Mouse (Mus musculus) kidney, postnatal 0 days (tissue): ENCODE data around the gene Olfr613. TPM values are rescaled to one million over a fixed set of nuclear protein-coding genes. Genes with fewer than 3 reads are reported as not detected.
"Not testable (repeated sequence)": the region's sequence is repeated elsewhere in the genome, so short reads cannot be mapped to it uniquely, and the experiment has no call there.

Experiments
- ATAC-seq: fragments of 200-750 bp; cut with Nextera tagmentation; replicated peaks from 2 replicates; pipeline ENCODE4 v1.8.0; 2017; ENCODE audit warnings: low read depth, moderate number of reproducible peaks, moderate TSS enrichment, moderate library complexity; ENCODE audit not compliant: low FRiP score
- DNase-seq: peaks from one replicate; pipeline ENCODE4 v3.0.0-alpha.2; 2016; ENCODE audit warnings: low spot score
- H3K27ac ChIP-seq: fragments of 300-500 bp; sonication (generic); 2 replicates; pipeline ENCODE4 v1.5.1; 2014; ENCODE audit warnings: mild to moderate bottlenecking
- H3K27me3 ChIP-seq: fragments of 300-500 bp; sonication (generic); 2 replicates; pipeline ENCODE4 v1.6.1; 2014; ENCODE audit warnings: low read length, mixed read lengths; ENCODE audit not compliant: insufficient read depth
- H3K36me3 ChIP-seq: fragments of 300-500 bp; sonication (generic); 2 replicates; pipeline ENCODE4 v1.6.1; 2014; ENCODE audit warnings: low read length, mixed read lengths; ENCODE audit not compliant: insufficient read depth
- H3K4me1 ChIP-seq: fragments of 300-500 bp; sonication (generic); replicated peaks from 2 replicates; pipeline ENCODE4 v1.6.1; 2014; ENCODE audit warnings: antibody characterized with exemption, low read length, mixed read lengths; ENCODE audit not compliant: insufficient read depth
- H3K4me2 ChIP-seq: fragments of 300-500 bp; sonication (generic); 2 replicates; pipeline ENCODE4 v1.6.1; 2014; ENCODE audit warnings: mild to moderate bottlenecking, low read length, moderate library complexity, mixed read lengths
- H3K4me3 ChIP-seq: fragments of 300-500 bp; sonication (generic); replicated peaks from 2 replicates; pipeline ENCODE4 v1.5.1; 2014; ENCODE audit warnings: low read depth, low read length
- H3K9ac ChIP-seq: fragments of 300-500 bp; sonication (generic); 2 replicates; pipeline ENCODE4 v1.6.1; 2014; ENCODE audit warnings: low read depth, low read length
- H3K9me3 ChIP-seq: fragments of 300-500 bp; sonication (generic); replicated peaks from 2 replicates; pipeline ENCODE4 v1.6.1; 2016; ENCODE audit warnings: low read length, inconsistent platforms, mixed read lengths
- CTCF ChIP-seq: IDR thresholded peaks from 2 replicates; pipeline ENCODE4 v1.5.1; 2016; ENCODE audit warnings: antibody characterized with exemption, low read depth, mild to moderate bottlenecking, moderate library complexity
- WGBS: fragments of 180-500 bp; shearing (Covaris S2); extraction: QIAGEN DNeasy Blood & Tissue Kit; methylation state at CpG from one replicate; pipeline ENCODE4 v1.1.7; 2014; 5-methylcytosine and 5-hydroxymethylcytosine counted together
- polyA plus RNA-seq: library from polyadenylated mRNA; unstranded; fragments of >200 nt; fragmentation: Nextera tagmentation; extraction: Ambion mirVana; gene quantifications from 2 replicates; pipeline ENCODE4 v1.2.1, GENCODE M21; 2015

The Olfr613 gene
- not detected in 2 replicates for polyA plus RNA-seq

- DNase-seq, result no peak
- Histone ChIP-seq H3K36me3 (no peaks in the 10 kb centered on the region), H3K27ac (no peak within 1 kb of the TSS), H3K27me3 (no peaks in the 10 kb centered on the region), H3K9ac (no peak within 1 kb of the TSS), H3K4me3 (no peak within 1 kb of the TSS), H3K4me1 (no peaks in the 10 kb centered on the region), H3K9me3 (no peaks in the 10 kb centered on the region), H3K4me2 (no peak within 1 kb of the TSS)
- TF ChIP-seq CTCF, result no peak
- ATAC-seq, result no peak
- 73% methylated on average over 2 of the region's 2 CpGs for WGBS
Observed at GRCm38 (mm10) chr7:103547774-103548173, at the start of gene Olfr613. Olfr613 (plus strand) TSS chr7:103548074.

- no peaks in the 10 kb centered on the region for H3K27me3 ChIP-seq
- H3K9ac ChIP-seq, result no peak within 1 kb of the TSS
- no peak for TF ChIP-seq CTCF
- 85% methylated on average over 2 of the region's 2 CpGs for WGBS
- no peaks in the 10 kb centered on the region for H3K9me3 ChIP-seq
- ATAC-seq (no peak), DNase-seq (no peak)
- no peaks in the 10 kb centered on the region for H3K36me3 ChIP-seq
- no peak within 1 kb of the TSS for H3K4me3 ChIP-seq
- no peak within 1 kb of the TSS for H3K4me2 ChIP-seq
- H3K4me1 ChIP-seq, result no peaks in the 10 kb centered on the region
- H3K27ac ChIP-seq, result no peak within 1 kb of the TSS
Observed at GRCm38 (mm10) chr7:103512022-103512421, 35.9 kb upstream of the Olfr613 start, which contains the start of gene Olfr610. Olfr610 (minus strand) TSS chr7:103512122.

- not testable (repeated sequence) for H3K27ac ChIP-seq, ATAC-seq, H3K9ac ChIP-seq, H3K9me3 ChIP-seq, H3K4me2 ChIP-seq, H3K36me3 ChIP-seq, H3K27me3 ChIP-seq, DNase-seq, H3K4me3 ChIP-seq, H3K4me1 ChIP-seq
- WGBS, result 63% methylated on average over 1 of the region's 1 CpGs
Observed at GRCm38 (mm10) chr7:103520746-103521145, 27.1 kb upstream of the Olfr613 start, which contains the start of gene Olfr611. Olfr611 (minus strand) TSS chr7:103520846.

- not testable (repeated sequence) for H3K4me3 ChIP-seq, H3K9ac ChIP-seq, H3K4me1 ChIP-seq, H3K4me2 ChIP-seq, H3K36me3 ChIP-seq, ATAC-seq, H3K27ac ChIP-seq, H3K27me3 ChIP-seq, H3K9me3 ChIP-seq, DNase-seq
- 85% methylated on average over 2 of the region's 2 CpGs for WGBS
Observed at GRCm38 (mm10) chr7:103542617-103543016, 5.3 kb upstream of the Olfr613 start, which contains the start of gene Olfr612. Olfr612 (minus strand) TSS chr7:103542717.

GRCm38 (mm10) chr7:103555779-103556178 is 7.9 kb downstream of the Olfr613 start, which contains the start of gene Olfr615:
Olfr615 (plus strand) TSS chr7:103556079.
- TF ChIP-seq CTCF, result no peak
- Histone ChIP-seq H3K9ac (no peak within 1 kb of the TSS), H3K27me3 (no peaks in the 10 kb centered on the region), H3K36me3 (no peaks in the 10 kb centered on the region), H3K4me1 (no peaks in the 10 kb centered on the region), H3K27ac (no peak within 1 kb of the TSS), H3K4me3 (no peak within 1 kb of the TSS), H3K9me3 (no peaks in the 10 kb centered on the region), H3K4me2 (no peak within 1 kb of the TSS)
- DNase-seq (no peak), ATAC-seq (no peak)
- 86% methylated on average over 2 of the region's 2 CpGs for WGBS

- WGBS, result 83% methylated on average over 3 of the region's 3 CpGs
- DNase-seq, result no peak
- Histone ChIP-seq H3K4me1 (no peaks in the 10 kb centered on the region), H3K4me2 (no peak within 1 kb of the TSS), H3K9me3 (no peaks in the 10 kb centered on the region), H3K27me3 (no peaks in the 10 kb centered on the region), H3K9ac (no peak within 1 kb of the TSS), H3K27ac (no peak within 1 kb of the TSS), H3K4me3 (no peak within 1 kb of the TSS), H3K36me3 (no peaks in the 10 kb centered on the region)
- no peak for ATAC-seq
- no peak for TF ChIP-seq CTCF
Observed at GRCm38 (mm10) chr7:103569043-103569442, 21.2 kb downstream of the Olfr613 start, which contains the start of gene Olfr616. Olfr616 (minus strand) TSS chr7:103569143.

- Histone ChIP-seq H3K4me1 (no peaks in the 10 kb centered on the region), H3K4me2 (no peak within 1 kb of the TSS), H3K9ac (no peak within 1 kb of the TSS), H3K36me3 (no peaks in the 10 kb centered on the region), H3K27ac (no peak within 1 kb of the TSS), H3K9me3 (no peaks in the 10 kb centered on the region), H3K27me3 (no peaks in the 10 kb centered on the region), H3K4me3 (no peak within 1 kb of the TSS)
- 84% methylated on average over 1 of the region's 1 CpGs for WGBS
- TF ChIP-seq CTCF, result no peak
- no peak for DNase-seq
- no peak for ATAC-seq
Observed at GRCm38 (mm10) chr7:103572761-103573160, 24.9 kb downstream of the Olfr613 start, which contains the start of gene Olfr617. Olfr617 (plus strand) TSS chr7:103573061.
